Mouse (Mus musculus) natural killer cell, adult 2 months (primary cell): ENCODE results near the gene Alx3.

ENCODE experiments used
- DNase-seq, 2 experiments: peaks; one replicate each; pipeline ENCODE4 v3.0.0; 2022; ENCODE audit warnings: low spot score in 2 of 2

Gene Alx3

GRCm38 (mm10) chr3:107582875-107583767 is 11.7 kb upstream of the Alx3 start:
- DNase-seq = no peak

GRCm38 (mm10) chr3:107583893-107584292 is 10.9 kb upstream of the Alx3 start:
- no peak for DNase-seq

DNA sequence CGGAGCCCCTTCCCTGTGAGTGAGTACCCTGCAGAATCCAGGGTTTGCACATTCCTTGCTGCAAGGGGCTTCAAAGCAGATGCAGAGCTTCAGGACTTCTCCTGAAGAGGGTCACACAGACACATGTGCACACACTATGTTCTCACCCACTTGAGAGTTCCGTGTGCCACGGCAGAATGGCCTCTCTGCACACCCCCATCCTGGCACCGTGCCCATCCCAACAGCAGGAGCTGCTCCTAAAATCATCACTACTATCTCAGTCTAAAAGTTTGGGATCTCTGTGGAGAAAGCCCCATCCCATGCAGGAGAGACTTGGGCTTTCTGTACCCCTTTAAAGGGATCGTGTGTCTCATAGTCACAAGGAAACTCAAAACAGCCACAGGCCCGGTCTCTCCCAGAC is 8.3 kb upstream of the Alx3 start:
- no peak for DNase-seq

- DNase-seq = no peak
Measured at GRCm38 (mm10) chr3:107591612-107592011, 3.2 kb upstream of the Alx3 start.

GRCm38 (mm10) chr3:107593632-107594031 is 1.2 kb upstream of the Alx3 start:
- no peak for DNase-seq

DNA sequence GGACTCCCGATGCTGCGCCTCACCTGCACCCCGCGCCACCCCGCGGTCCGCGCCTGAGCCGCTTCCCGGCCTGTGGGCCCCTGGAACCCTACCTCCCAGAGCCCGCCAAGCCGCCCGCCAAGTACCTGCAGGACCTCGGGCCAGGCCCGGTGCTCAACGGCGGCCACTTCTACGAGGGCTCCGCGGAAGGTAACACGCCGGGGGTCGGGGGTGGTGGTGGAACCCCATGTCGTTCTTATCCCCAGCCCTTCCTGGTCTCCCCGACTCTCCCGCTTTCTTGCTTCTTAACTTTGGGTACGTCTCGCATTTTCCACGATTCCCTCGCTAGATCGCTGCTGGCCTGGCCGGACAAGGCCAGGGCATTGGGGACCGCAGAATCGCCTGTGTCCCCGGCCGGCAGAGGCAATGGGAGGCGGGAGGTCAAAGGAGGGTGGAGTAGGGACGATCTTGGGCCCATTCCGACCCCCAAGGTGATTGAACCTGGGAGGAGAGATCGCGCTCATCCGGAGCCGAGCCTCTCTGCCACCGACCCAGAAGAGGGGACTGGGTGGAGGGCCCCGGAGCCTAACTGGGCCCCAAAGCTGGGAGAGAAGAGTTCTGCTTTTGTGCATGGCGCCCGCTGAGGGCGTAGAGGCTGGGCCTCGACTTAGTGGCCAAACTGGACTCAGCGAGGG is 570 bp downstream of the Alx3 start:
- no peak for DNase-seq

GRCm38 (mm10) chr3:107595938-107596461 is 1.2 kb downstream of the Alx3 start:
- DNase-seq = no peak

- no peak for DNase-seq
Measured at GRCm38 (mm10) chr3:107596559-107596958, 1.7 kb downstream of the Alx3 start.

DNA sequence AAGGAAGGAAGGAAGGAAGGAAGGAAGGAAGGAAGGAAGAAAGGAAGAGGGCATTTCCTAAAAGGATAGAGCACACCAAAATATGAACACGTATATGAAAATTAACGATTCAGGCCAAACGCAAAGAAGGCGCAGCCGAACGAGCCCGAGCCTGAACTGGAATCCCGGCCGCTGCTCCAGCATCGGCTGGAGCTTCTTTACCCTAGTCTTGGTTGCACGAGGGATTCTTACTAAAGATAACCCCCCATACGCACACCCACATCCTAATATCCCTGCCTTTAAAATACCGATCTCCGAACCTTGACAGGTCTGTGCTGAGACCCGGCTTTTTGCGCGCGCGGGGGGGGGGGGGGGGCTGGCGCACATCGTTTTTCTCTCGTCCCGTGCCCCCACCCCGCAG is 2.3 kb downstream of the Alx3 start:
- no peak for DNase-seq

DNA sequence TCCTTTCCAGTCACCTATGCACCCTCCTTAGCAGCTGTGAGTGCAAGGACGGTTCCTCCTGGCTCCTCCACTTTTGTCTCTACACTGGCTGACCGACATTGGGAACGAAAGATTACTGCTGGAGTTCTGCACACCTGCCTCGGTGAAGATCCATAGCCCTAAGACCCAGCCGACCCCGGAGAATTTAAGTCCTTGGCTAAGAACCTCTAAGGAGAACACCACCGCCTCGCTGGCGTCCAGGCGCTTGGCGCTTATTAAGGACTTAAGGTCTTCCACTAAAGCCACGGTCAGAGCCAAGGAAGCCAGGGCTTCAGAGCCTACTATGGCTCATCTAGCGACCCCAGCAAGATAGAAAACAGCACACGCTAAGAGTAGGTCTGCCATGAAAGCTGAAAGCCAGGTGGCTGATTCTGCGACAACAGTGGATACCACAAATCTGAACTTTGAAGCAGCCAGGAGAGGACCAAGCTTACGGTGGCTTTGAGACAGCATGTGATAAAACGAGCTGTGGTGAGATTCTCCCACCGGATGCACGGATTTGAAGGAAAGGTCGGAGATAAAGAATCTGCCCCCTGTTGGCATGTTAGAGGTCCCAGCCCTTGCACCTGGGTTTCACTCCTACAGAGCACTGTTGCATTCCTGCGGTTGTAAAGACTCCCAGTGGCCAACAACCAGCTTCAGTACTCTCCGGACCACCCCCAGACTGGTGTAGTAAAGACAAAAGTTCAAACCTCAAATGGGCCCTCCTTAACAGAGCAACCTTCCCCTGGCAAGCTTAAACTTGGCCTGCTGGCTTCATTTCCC is 3.0 kb downstream of the Alx3 start:
- DNase-seq = no peak

- no peak for DNase-seq
Measured at GRCm38 (mm10) chr3:107600127-107600526, 5.3 kb downstream of the Alx3 start.

DNA sequence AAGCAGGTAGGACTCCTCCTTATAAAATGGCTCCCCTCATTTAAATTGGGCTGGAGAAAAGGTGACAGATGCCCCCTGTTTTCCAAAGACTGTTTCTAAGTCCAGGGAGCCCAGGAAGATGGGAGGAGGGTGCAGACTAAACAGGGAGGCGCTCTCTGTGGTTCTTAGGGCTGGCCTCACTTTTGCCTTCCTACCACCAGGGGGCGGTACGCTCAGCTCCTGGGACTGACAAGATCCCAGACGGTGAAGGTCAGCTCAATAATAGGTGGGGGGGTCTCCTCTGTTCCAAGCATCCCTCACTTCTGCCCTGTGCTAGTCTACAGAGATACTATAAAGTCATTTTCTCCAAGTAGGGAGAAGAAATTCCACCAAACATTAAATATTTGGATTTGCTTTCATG is 10.5 kb downstream of the Alx3 start:
- DNase-seq = peak; percentile 23 to 51

- no peak for DNase-seq
Measured at GRCm38 (mm10) chr3:107607221-107607620, 12.4 kb downstream of the Alx3 start.

DNA sequence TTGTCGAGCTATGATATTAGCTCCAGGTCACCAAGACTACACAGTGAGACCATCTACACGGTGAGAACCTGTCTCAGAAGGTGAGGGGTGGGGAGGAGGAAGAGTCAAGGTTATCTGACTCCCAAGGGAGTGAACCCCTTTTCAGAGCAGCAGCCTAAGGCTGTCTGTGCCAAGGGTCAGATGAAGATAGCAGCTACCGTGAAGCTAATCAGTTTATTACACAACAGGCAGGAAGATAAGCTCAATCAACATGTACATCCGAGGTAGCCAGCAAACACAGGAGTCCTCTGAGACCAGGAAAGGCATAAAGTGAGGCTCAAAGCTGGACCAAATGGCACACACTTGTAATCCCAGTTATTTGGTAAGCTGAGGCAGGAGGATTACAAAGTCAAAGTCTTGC is 14.0 kb downstream of the Alx3 start:
- no peak for DNase-seq

DNA sequence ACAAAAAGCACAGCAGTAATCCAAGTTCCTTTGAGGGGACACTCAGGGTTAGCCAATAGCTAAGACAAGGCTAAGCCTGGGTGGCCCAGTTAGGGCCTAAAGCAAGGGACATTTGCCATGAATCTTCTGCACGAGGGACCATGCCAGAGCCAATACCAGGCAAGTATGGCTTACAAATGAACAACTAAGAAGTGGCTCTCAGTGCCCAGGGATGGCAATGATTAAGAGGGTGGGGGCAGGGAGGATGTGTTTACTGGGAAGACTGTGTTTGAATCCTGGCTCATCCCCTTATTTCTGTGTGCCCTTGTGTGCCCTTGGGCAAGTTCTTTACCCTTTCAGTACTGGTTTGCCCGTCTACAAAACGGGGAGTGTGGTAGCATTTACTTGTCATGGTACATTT is 14.5 kb downstream of the Alx3 start:
- no peak for DNase-seq

- DNase-seq = no peak
Measured at GRCm38 (mm10) chr3:107611394-107611793, 16.6 kb downstream of the Alx3 start.

GRCm38 (mm10) chr3:107612902-107613525 is 18.2 kb downstream of the Alx3 start:
- peak; percentile 32 to 55 for DNase-seq

DNA sequence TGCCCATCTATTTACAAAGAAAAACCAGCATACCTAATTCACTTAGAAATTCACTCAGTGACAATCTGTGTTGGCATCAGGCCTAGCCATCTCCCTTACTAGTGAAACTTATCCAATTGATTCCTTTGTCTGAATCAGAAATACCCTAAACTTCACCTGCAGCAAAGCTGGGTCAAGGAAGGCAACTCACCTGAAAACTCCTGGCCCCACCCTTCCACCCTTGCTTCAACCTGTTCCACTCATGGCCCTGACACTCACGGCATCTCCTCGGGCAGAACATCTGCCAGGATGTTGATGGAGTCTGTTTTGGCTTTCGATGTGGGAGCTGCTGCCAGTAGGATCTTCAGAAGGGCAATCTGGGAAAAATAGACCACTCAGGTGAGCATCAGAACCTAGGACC is 23.0 kb downstream of the Alx3 start:
- DNase-seq = no peak

GRCm38 (mm10) chr3:107619911-107620310 is 25.1 kb downstream of the Alx3 start:
- DNase-seq = no peak

DNA sequence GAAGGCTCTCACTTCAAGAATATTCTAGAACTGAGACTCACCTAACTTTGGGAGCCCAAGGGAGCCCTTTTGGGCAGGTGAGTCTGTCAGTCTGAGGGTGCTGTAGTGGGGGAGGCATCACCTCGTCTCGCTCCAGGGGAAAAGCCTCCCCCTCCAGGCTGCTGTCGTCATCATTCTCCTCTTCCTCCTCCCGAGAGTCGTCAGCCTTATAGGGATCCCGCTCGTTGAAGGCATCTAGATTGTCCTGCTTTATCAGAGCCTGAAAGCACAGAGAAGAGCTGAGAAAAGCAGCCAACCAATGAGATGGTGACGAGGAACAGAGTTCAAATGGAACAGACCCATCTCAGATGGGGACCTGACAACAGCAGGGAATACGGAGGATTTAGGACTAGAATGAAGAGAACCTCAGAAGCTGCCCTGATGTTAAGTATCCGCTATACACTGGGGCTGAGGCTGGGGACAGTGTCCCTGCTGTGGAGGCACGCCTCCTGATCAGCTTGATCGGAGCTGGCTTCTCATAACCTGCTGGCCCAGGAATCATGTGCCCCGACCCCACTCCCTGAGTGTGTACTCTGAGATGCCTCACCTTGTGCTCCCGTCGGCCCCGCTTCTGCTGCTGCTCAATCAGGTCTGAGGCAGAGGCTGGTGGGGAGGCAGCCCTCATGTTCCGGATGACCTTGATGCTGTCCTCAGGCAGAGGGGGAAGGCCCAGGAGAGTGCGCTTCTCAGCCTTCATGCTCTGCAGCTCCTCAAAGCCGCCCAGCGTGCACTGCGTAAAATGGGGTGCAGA is 26.6 kb downstream of the Alx3 start:
- no peak for DNase-seq

DNA sequence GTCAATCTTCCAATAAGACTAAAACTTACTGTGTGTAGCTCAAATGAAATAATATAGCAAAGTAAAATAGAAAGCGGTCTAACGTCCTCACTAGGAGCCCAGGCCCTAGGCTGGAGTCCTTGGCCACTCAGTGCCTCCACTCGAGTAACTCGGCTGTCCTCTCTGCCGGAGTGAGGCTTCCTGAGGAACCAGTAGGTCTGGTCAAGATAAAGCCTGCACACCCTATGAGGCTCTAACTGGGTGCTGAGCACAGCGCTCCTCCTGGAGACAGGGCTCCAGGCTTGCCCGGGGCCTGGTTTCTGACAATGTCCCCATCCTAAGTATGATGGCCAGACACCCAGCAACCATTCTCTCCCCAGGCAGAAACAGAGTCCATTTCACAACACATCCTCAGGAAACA is 27.7 kb downstream of the Alx3 start:
- no peak for DNase-seq
